Mouse (Mus musculus) embryonic facial prominence, embryonic 13.5 days (tissue): Measurements from ENCODE around the gene Tchh. TPM values are rescaled to one million over a fixed set of nuclear protein-coding genes. Genes with fewer than 3 reads are reported as not detected.
"Not testable (repeated sequence)": the region's sequence is repeated elsewhere in the genome, so short reads cannot be mapped to it uniquely, and the experiment has no call there.

Experiments used
- ATAC-seq: fragments of 200-750 bp; cut with Nextera tagmentation; 2 replicates; pipeline ENCODE4 v1.8.0; 2017; ENCODE audit warnings: low read depth; ENCODE audit not compliant: insufficient number of reproducible peaks, insufficient read depth, low FRiP score, low TSS enrichment
- H3K27ac ChIP-seq: fragments of 300-500 bp; sonication (generic); 2 replicates; pipeline ENCODE4 v1.5.1; 2015; ENCODE audit warnings: moderate library complexity, mild to moderate bottlenecking, inconsistent platforms
- H3K27me3 ChIP-seq: fragments of 300-500 bp; sonication (generic); 2 replicates; pipeline ENCODE4 v1.6.1; 2015; ENCODE audit warnings: mild to moderate bottlenecking, inconsistent platforms
- H3K36me3 ChIP-seq: fragments of 300-500 bp; sonication (generic); 2 replicates; pipeline ENCODE4 v1.6.1; 2015; ENCODE audit warnings: mild to moderate bottlenecking, inconsistent platforms
- H3K4me1 ChIP-seq: fragments of 300-500 bp; sonication (generic); 2 replicates; pipeline ENCODE4 v1.6.1; 2015; ENCODE audit warnings: inconsistent platforms
- H3K4me2 ChIP-seq: fragments of 300-500 bp; sonication (generic); 2 replicates; pipeline ENCODE4 v1.6.1; 2015; ENCODE audit warnings: moderate library complexity, mild to moderate bottlenecking, inconsistent platforms
- H3K4me3 ChIP-seq: fragments of 300-500 bp; sonication (generic); 2 replicates; pipeline ENCODE4 v1.5.1; 2015; ENCODE audit warnings: mild to moderate bottlenecking, inconsistent platforms
- H3K9ac ChIP-seq: fragments of 300-500 bp; sonication (generic); 2 replicates; pipeline ENCODE4 v1.6.1; 2015; ENCODE audit warnings: mild to moderate bottlenecking, inconsistent platforms
- H3K9me3 ChIP-seq: fragments of 300-500 bp; sonication (generic); 2 replicates; pipeline ENCODE4 v1.6.1; 2016; ENCODE audit warnings: inconsistent platforms
- WGBS: fragments of 180-500 bp; shearing (Covaris S2); methylation state at CpG from one replicate; pipeline ENCODE4 v1.1.7; 2015; ENCODE audit warnings: mixed read lengths; 5-methylcytosine and 5-hydroxymethylcytosine counted together
- polyA plus RNA-seq: library from polyadenylated mRNA; unstranded; fragments of >200 nt; fragmentation: Nextera tagmentation; extraction: Ambion mirVana; gene quantifications from 2 replicates; pipeline ENCODE4 v1.2.1, GENCODE M21; 2015

The Tchh gene
- 0.88 and 1.0 TPM in 2 replicates for polyA plus RNA-seq

DNA sequence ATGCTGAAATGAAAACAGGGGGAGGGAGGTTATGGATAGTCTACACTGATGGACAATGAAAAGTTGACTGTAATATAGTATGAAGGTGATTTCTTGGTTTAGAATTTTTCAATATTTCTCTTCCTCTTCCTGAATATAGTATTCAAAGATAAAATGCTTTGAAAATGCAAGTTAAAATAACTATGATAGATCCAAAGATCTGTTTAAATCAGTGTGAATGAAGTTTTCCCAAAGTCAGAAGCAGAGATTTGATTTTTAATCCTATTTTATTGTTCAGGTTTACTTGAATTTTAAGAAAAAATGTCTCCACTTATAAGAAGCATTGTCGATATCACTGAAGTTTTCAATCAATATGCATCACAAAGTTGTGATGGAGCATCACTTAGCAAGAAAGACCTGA is at the start of gene Tchh:
TSS of gene Tchh (plus strand) at position 301 of the 400 bp plus-strand sequence.
- peaks cover 65% of the 10 kb centered on the region for H3K27me3 ChIP-seq
- WGBS = 90% methylated on average over 1 of the region's 1 CpGs
- H3K4me2 ChIP-seq = peak within 1 kb of the TSS; percentile 92
- peaks cover 23% of the 10 kb centered on the region for H3K4me1 ChIP-seq
- no peak within 1 kb of the TSS for H3K9ac ChIP-seq
- no peaks in the 10 kb centered on the region for H3K9me3 ChIP-seq
- peak within 1 kb of the TSS; percentile 58 for H3K4me3 ChIP-seq
- no peak for ATAC-seq
- no peak within 1 kb of the TSS for H3K27ac ChIP-seq
- H3K36me3 ChIP-seq = no peaks in the 10 kb centered on the region

DNA sequence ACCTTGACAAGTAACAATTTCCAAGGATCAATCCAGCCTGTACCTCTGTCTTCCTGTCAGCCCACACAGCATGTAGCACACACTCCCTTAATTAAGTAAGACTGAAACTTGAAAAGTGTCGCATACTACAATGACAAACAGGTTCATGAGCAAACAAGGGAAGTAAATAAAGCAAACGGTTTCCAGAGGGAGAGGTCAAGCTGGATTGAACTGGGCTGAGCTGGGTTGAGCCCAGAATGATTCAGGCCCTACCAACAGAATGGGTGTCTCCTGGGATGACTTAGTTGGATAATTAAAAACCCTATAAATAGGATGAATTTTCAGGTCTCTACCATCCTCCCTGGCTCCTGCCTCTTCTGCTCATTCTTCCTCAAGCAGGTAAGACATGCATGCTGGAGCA is 48.8 kb upstream of the Tchh start, which contains the start of gene Rptn:
TSS of gene Rptn (plus strand) at position 334 of the 400 bp plus-strand sequence.
- Histone ChIP-seq H3K9ac (no peak within 1 kb of the TSS), H3K9me3 (no peaks in the 10 kb centered on the region), H3K4me1 (no peaks in the 10 kb centered on the region), H3K27ac (no peak within 1 kb of the TSS), H3K27me3 (no peaks in the 10 kb centered on the region), H3K4me3 (no peak within 1 kb of the TSS), H3K4me2 (no peak within 1 kb of the TSS), H3K36me3 (no peaks in the 10 kb centered on the region)
- 62% methylated on average over 2 of the region's 2 CpGs for WGBS
- no peak for ATAC-seq

DNA sequence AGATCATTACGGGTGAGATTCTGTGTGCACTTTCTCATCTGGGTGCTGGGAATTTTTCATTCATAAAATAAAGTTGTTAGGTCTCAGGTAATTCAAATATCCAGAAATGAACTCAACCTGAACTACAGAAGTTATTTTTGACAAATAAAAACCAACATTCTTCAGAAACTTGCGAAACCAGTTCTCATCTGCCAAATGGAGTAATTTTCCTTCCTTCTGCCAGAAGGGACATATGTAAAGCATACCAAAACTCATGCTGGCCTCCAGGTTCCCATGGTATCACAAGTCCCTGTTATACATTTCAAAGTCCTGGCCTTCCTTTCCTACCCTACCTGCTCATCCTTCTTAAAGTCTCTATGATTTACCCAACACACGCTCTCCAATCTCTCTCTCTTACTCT is 38.2 kb upstream of the Tchh start:
- Histone ChIP-seq H3K9me3 (no peaks in the 10 kb centered on the region), H3K9ac (no peak overlapping the region), H3K4me1 (no peaks in the 10 kb centered on the region), H3K4me3 (no peak overlapping the region), H3K27ac (no peak overlapping the region), H3K27me3 (no peaks in the 10 kb centered on the region), H3K4me2 (no peak overlapping the region), H3K36me3 (no peaks in the 10 kb centered on the region)
- ATAC-seq = no peak
- 77% methylated on average over 3 of the region's 3 CpGs for WGBS

DNA sequence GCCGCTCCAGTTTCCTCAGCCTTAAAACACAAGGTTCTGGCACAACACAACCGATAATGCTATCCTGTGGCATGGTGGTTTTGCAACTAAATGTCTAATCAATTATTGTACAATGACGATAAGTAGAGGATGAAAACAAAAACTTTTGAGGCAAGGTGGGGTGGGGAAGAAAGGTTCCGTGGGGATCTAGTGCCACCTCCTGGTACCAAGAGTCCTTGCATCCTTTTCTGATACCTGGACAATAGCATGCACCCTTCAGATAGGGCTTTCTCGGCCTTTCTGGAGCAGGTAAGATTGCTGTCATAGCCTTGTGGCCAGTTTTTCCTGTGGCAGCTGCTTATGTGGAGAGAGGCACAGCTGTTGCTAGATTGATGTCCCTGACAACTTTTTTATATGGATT is 35.1 kb upstream of the Tchh start:
- no peak overlapping the region for H3K4me2 ChIP-seq
- H3K36me3 ChIP-seq = no peaks in the 10 kb centered on the region
- ATAC-seq = no peak
- no peaks in the 10 kb centered on the region for H3K27me3 ChIP-seq
- no peak overlapping the region for H3K4me3 ChIP-seq
- no peaks in the 10 kb centered on the region for H3K9me3 ChIP-seq
- no peak overlapping the region for H3K9ac ChIP-seq
- no peaks in the 10 kb centered on the region for H3K4me1 ChIP-seq
- H3K27ac ChIP-seq = no peak overlapping the region
- 23% methylated on average over 5 of the region's 5 CpGs for WGBS

DNA sequence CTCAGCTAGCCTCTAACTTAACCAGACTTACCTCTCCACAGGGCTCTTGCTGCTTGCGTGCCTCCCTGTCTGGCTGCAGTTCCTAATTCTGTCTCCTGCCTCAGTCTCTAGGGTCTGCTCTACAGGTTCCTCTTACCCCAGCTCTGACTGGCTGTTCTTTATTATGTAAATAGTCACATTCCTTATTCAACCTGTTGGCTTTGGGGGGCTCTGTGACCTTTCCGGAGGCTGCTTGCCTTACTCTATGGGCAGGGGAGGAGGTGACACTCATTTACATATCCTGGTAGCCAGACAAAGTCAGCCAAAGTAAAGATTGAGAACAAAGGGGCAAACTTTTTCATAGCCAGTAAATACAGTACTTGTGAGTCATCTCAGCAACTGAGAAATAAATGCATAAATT is 30.2 kb upstream of the Tchh start:
- no peak for ATAC-seq
- H3K4me2 ChIP-seq = no peak overlapping the region
- no peak overlapping the region for H3K27ac ChIP-seq
- H3K9me3 ChIP-seq = no peaks in the 10 kb centered on the region
- WGBS = 16% methylated on average over 2 of the region's 2 CpGs
- no peaks in the 10 kb centered on the region for H3K27me3 ChIP-seq
- H3K4me1 ChIP-seq = no peaks in the 10 kb centered on the region
- H3K36me3 ChIP-seq = no peaks in the 10 kb centered on the region
- H3K9ac ChIP-seq = no peak overlapping the region
- no peak overlapping the region for H3K4me3 ChIP-seq

DNA sequence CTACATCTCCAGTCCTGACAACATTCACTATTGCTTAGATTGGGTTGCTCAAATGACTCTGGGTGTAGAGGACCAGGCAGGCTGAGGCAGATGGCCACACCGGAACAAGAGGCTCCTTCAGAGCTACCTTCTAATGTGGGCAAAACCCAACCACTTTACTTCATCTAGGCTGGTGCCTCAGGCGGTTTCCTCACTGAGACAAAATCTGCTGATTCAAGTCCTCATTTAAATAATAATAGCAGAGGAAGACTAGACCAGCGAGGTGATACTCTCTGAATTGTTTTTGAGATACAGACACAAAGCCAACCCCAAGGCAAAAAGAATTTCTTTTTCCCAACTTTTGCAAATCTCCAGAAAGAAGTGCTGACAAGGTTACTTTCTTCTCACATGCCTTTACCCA is 10.5 kb upstream of the Tchh start:
- Histone ChIP-seq H3K4me2 (no peak overlapping the region), H3K9me3 (no peaks in the 10 kb centered on the region), H3K4me1 (no peaks in the 10 kb centered on the region), H3K4me3 (no peak overlapping the region), H3K36me3 (no peaks in the 10 kb centered on the region), H3K27me3 (no peaks in the 10 kb centered on the region), H3K27ac (no peak overlapping the region), H3K9ac (no peak overlapping the region)
- ATAC-seq = no peak
- WGBS = 35% methylated on average over 3 of the region's 3 CpGs

DNA sequence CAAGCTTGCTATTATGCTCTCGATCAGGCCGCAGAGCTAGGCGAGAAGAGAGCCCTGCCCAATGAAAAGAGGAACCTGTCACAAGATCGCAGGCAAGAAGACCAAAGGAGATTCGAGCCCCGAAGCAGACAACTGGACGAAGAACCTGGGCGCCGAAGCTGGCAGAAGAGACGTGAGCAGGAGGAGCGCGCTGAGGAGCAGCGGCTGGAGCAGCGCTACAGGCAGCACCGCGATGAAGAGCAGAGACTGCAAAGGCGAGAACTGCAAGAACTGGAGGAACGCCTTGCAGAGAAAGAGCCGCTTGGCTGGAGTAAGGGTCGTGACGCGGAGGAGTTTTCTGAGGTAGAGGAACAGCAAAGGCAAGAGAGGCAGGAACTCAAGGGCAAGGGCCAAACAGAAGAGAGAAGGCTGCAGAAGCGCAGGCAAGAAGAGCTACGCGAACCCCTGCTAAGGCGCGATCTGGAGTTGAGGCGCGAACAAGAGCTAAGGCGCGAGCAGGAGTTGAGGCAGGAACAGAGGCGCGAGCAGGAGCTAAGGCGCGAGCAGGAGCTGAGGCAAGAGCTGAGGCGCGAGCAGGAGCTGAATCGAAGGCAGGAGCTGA is 1.5 kb downstream of the Tchh start:
- H3K4me3 ChIP-seq = peak overlapping the region; percentile 58
- peaks cover 75% of the 10 kb centered on the region for H3K27me3 ChIP-seq
- H3K36me3 ChIP-seq = no peaks in the 10 kb centered on the region
- ATAC-seq = no peak
- peak overlapping the region; percentile 66 for H3K9ac ChIP-seq
- no peaks in the 10 kb centered on the region for H3K9me3 ChIP-seq
- no peak overlapping the region for H3K27ac ChIP-seq
- peak overlapping the region; percentile 92 for H3K4me2 ChIP-seq
- H3K4me1 ChIP-seq = peaks cover 28% of the 10 kb centered on the region
- under 1% methylated on average over 38 of the region's 38 CpGs for WGBS

DNA sequence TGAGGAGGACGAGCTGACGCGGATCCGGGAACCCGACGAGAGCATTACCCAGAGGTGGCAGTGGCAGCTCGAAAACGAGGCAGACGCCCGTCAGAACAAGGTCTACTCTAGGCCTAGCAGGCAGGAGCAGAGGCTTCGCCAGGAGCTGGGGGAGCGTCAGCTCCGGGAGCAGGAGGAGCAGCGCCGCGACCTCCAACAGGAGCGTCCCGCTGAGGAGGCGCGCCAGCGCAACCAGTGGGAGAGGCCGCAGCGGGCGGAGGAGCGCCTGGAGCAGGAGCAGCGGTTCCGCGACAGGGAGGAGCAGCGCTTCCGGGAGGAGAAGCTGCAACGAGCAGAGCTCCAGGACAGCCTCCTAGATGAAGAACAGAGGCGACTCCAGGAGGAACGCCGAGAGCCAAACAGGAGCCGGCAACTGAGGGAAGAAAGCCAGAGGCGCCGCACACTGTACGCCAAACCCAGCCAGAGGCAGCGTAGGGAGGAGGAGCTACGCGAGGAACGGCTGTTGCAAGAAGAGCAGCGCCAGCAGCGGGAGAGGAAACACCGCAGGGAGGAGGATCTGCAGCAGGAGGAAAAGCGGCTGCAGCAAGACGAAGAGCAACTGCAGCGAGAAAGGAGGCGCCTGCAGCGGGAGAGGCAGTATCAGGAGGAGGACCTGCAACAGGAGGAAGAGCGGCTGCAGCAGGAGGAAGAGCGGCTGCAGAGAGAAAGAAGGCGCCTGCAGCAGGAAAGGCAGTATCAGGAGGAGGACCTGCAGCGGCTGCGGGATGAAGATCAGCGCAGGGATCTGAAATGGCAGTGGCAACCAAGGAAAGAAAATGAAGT is 2.4 kb downstream of the Tchh start:
- Histone ChIP-seq H3K27me3 (peaks cover 73% of the 10 kb centered on the region), H3K9me3 (no peaks in the 10 kb centered on the region), H3K4me3 (peak overlapping the region; percentile 58), H3K4me1 (peaks cover 28% of the 10 kb centered on the region), H3K9ac (peak overlapping the region; percentile 66), H3K27ac (0 out of 2 replicates have a peak overlapping the region, but pooled peaks have one; percentile 55), H3K4me2 (peak overlapping the region; percentile 92), H3K36me3 (no peaks in the 10 kb centered on the region)
- WGBS = under 1% methylated on average over 56 of the region's 56 CpGs
- peak; percentile 74 for ATAC-seq

DNA sequence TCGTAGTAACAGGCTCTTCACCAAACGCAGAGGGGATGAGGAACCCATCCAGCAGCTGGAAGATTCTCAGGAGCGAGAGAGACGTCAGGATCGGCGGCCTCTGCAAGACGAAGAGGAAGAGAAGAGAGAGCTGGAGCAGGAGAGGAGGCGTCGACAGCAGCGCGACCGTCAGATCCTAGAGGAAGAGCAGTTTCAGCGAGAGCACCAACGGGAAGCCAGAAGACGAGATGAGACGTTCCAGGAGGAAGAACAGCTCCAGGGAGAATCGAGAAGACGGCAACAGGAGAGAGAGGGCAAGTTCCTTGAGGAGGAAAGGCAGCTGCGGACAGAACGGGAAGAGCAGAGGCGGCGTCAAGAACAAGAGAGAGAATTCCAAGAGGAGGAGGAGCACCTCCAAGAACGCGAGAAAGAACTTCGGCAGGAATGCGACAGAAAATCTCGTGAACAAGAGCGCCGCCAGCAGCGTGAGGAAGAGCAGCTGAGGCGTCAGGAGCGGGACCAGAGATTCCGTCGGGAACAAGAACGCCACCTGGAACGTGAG is 3.1 kb downstream of the Tchh start:
- H3K27me3 ChIP-seq = peaks cover 76% of the 10 kb centered on the region
- under 1% methylated on average over 36 of the region's 36 CpGs for WGBS
- no peak for ATAC-seq
- H3K9me3 ChIP-seq = no peaks in the 10 kb centered on the region
- 0 out of 2 replicates have a peak overlapping the region, but pooled peaks have one; percentile 55 for H3K27ac ChIP-seq
- peak overlapping the region; percentile 66 for H3K9ac ChIP-seq
- peaks cover 28% of the 10 kb centered on the region for H3K4me1 ChIP-seq
- peak overlapping the region; percentile 92 for H3K4me2 ChIP-seq
- peak overlapping the region; percentile 58 for H3K4me3 ChIP-seq
- no peaks in the 10 kb centered on the region for H3K36me3 ChIP-seq

DNA sequence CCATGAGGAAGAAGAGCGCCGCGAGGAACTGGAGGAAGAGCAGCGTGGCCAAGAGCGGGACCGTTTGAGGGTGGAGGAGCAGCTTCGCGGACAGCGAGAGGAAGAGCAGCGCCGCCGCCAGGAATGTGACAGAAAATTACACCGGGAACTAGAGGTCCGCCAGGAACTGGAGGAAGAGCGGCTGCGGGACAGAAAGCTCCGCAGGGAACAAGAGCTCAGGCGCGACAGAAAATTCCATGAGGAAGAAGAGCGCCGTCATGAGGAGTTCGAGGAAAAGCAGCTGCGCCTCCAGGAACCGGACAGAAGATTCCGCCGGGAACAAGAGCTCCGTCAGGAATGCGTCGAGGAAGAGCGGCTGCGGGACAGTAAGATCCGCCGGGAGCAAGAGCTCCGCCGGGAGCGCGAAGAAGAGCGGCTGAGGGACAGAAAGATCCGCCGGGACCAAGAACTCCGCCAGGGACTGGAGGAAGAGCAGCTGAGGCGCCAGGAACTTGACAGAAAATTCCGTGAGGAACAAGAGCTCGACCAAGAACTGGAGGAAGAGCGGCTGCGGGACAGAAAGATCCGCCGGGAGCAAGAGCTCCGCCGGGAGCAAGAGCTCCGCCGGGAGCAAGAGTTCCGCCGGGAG is 4.1 kb downstream of the Tchh start:
- H3K27me3 ChIP-seq = peaks cover 69% of the 10 kb centered on the region
- H3K4me3 ChIP-seq = peak overlapping the region; percentile 58
- no peak overlapping the region for H3K27ac ChIP-seq
- WGBS = under 1% methylated on average over 54 of the region's 54 CpGs
- H3K9ac ChIP-seq = peak overlapping the region; percentile 66
- no peaks in the 10 kb centered on the region for H3K36me3 ChIP-seq
- no peak for ATAC-seq
- H3K9me3 ChIP-seq = no peaks in the 10 kb centered on the region
- H3K4me1 ChIP-seq = peaks cover 28% of the 10 kb centered on the region
- peak overlapping the region; percentile 92 for H3K4me2 ChIP-seq

DNA sequence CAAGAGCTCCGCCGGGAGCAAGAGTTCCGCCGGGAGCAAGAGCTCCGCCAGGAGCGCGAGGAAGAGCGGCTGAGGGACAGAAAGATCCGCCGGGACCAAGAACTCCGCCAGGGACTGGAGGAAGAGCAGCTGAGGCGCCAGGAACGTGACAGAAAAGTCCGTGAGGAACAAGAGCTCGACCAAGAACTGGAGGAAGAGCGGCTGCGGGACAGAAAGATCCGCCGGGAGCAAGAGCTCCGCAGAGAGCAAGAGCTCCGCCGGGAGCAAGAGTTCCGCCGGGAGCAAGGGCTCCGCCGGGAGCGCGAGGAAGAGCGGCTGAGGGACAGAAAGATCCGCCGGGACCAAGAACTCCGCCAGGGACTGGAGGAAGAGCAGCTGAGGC is 4.6 kb downstream of the Tchh start:
- not testable (repeated sequence) for H3K36me3 ChIP-seq, ATAC-seq, H3K27ac ChIP-seq, H3K9me3 ChIP-seq
- H3K27me3 ChIP-seq = peaks cover 70% of the 10 kb centered on the region
- H3K4me2 ChIP-seq = peak overlapping the region; percentile 92
- H3K4me1 ChIP-seq = peaks cover 28% of the 10 kb centered on the region
- H3K4me3 ChIP-seq = peak overlapping the region; percentile 58
- WGBS = 1% methylated on average over 32 of the region's 32 CpGs
- peak overlapping the region; percentile 66 for H3K9ac ChIP-seq
